Mouse (Mus musculus) limb, embryonic 14.5 days (tissue): Measurements from ENCODE around the gene Golim4. TPM values are rescaled to one million over a fixed set of nuclear protein-coding genes. Genes with fewer than 3 reads are reported as not detected.

Experiments used
- ATAC-seq: fragments of 200-750 bp; cut with Nextera tagmentation; 2 replicates; pipeline ENCODE4 v1.8.0; 2017; ENCODE audit warnings: low read depth, moderate number of reproducible peaks, moderate TSS enrichment; ENCODE audit not compliant: low FRiP score
- DNase-seq: peaks from one replicate; pipeline ENCODE4 v3.0.0-alpha.2; 2015; ENCODE audit warnings: low spot score
- H3K27ac ChIP-seq: fragments of 300-500 bp; sonication (generic); replicated peaks from 2 replicates; pipeline ENCODE4 v1.5.1; 2014; ENCODE audit warnings: low read depth, mild to moderate bottlenecking, low read length, moderate library complexity, mixed read lengths
- H3K27me3 ChIP-seq: fragments of 300-500 bp; sonication (generic); 2 replicates; pipeline ENCODE4 v1.6.1; 2014; ENCODE audit warnings: low read length, mixed read lengths; ENCODE audit not compliant: control insufficient read depth, insufficient read depth
- H3K36me3 ChIP-seq: fragments of 300-500 bp; sonication (generic); 2 replicates; pipeline ENCODE4 v1.6.1; 2014; ENCODE audit warnings: mild to moderate bottlenecking, low read length, moderate library complexity, mixed read lengths; ENCODE audit not compliant: control insufficient read depth, insufficient read depth
- H3K4me1 ChIP-seq: fragments of 300-500 bp; sonication (generic); 2 replicates; pipeline ENCODE4 v1.6.1; 2014; ENCODE audit warnings: antibody characterized with exemption, low read length, mixed read lengths; ENCODE audit not compliant: control insufficient read depth, insufficient read depth
- H3K4me2 ChIP-seq: fragments of 300-500 bp; sonication (generic); replicated peaks from 2 replicates; pipeline ENCODE4 v1.6.1; 2014; ENCODE audit warnings: low read depth, mild to moderate bottlenecking, low read length, moderate library complexity; ENCODE audit not compliant: severe bottlenecking
- H3K4me3 ChIP-seq: fragments of 300-500 bp; sonication (generic); replicated peaks from 2 replicates; pipeline ENCODE4 v1.5.1; 2014; ENCODE audit warnings: low read length
- H3K9ac ChIP-seq: fragments of 300-500 bp; sonication (generic); 2 replicates; pipeline ENCODE4 v1.6.1; 2014; ENCODE audit warnings: mild to moderate bottlenecking, low read depth, low read length, moderate library complexity; ENCODE audit not compliant: severe bottlenecking
- H3K9me3 ChIP-seq: fragments of 300-500 bp; sonication (generic); 2 replicates; pipeline ENCODE4 v1.6.1; 2016; ENCODE audit warnings: low read length; ENCODE audit not compliant: control insufficient read depth
- POLR2A ChIP-seq: fragments of 200-500 bp; IDR thresholded peaks from 2 replicates; pipeline ENCODE4 v1.8.0; 2012; ENCODE audit warnings: inconsistent platforms, mild to moderate bottlenecking, moderate library complexity, borderline replicate concordance; ENCODE audit not compliant: insufficient read depth, insufficient read length; ENCODE audit errors: extremely low read depth
- WGBS: fragments of 180-500 bp; shearing (Covaris S2); extraction: QIAGEN DNeasy Blood & Tissue Kit; methylation state at CpG from one replicate; pipeline ENCODE4 v1.1.7; 2014; 5-methylcytosine and 5-hydroxymethylcytosine counted together
- polyA plus RNA-seq, 2 experiments: library from polyadenylated mRNA; depleted of rRNA in 1 of 2; stranded (reverse) in 1 of 2; unstranded in 1 of 2; fragments of >200 nt; fragmentation: Nextera tagmentation in 1 of 2; extraction: Ambion mirVana in 1 of 2; gene quantifications; 2 replicates each; pipeline versions ENCODE4 v1.2.1 to v1.2.3; 2012 to 2014

Gene Golim4
- polyA plus RNA-seq, 2 experiments = 44.2 to 60.6 TPM

- Histone ChIP-seq H3K36me3 (peaks cover 7% of the 10 kb centered on the region), H3K4me1 (peaks cover 4% of the 10 kb centered on the region), H3K9ac (no peak overlapping the region), H3K4me2 (no peak overlapping the region), H3K4me3 (no peak overlapping the region), H3K27me3 (no peaks in the 10 kb centered on the region), H3K27ac (no peak overlapping the region), H3K9me3 (no peaks in the 10 kb centered on the region)
- 73% methylated on average over 2 of the region's 2 CpGs for WGBS
- no peak for ATAC-seq
- DNase-seq = no peak
- TF ChIP-seq POLR2A = no peak
Measured at GRCm38 (mm10) chr3:75948541-75949095, 8.1 kb downstream of the Golim4 start.

GRCm38 (mm10) chr3:75948003-75948402, 8.7 kb downstream of the Golim4 start:
- no peaks in the 10 kb centered on the region for H3K9me3 ChIP-seq
- peaks cover under 1% of the 10 kb centered on the region for H3K4me1 ChIP-seq
- H3K27ac ChIP-seq = no peak overlapping the region
- no peak overlapping the region for H3K4me3 ChIP-seq
- ATAC-seq (no peak), DNase-seq (no peak)
- H3K9ac ChIP-seq = no peak overlapping the region
- H3K36me3 ChIP-seq = peaks cover 7% of the 10 kb centered on the region
- H3K27me3 ChIP-seq = no peaks in the 10 kb centered on the region
- no peak overlapping the region for H3K4me2 ChIP-seq
- 93% methylated on average over 1 of the region's 1 CpGs for WGBS
- TF ChIP-seq POLR2A = no peak

GRCm38 (mm10) chr3:75942303-75943060, 14.3 kb downstream of the Golim4 start:
- no peak overlapping the region for H3K4me3 ChIP-seq
- ATAC-seq (no peak), DNase-seq (peak; percentile 34)
- TF ChIP-seq POLR2A = no peak
- no peaks in the 10 kb centered on the region for H3K9me3 ChIP-seq
- no peak overlapping the region for H3K9ac ChIP-seq
- H3K27me3 ChIP-seq = no peaks in the 10 kb centered on the region
- H3K4me1 ChIP-seq = peaks cover 12% of the 10 kb centered on the region
- WGBS = 54% methylated on average over 12 of the region's 12 CpGs
- H3K4me2 ChIP-seq = no peak overlapping the region
- peaks cover 7% of the 10 kb centered on the region for H3K36me3 ChIP-seq
- H3K27ac ChIP-seq = no peak overlapping the region

GRCm38 (mm10) chr3:75941864-75942263, 14.9 kb downstream of the Golim4 start:
- Histone ChIP-seq H3K4me2 (no peak overlapping the region), H3K36me3 (peaks cover 4% of the 10 kb centered on the region; the same call in 1 of the 2 replicates), H3K4me1 (peaks cover 12% of the 10 kb centered on the region), H3K9ac (no peak overlapping the region), H3K27ac (no peak overlapping the region), H3K4me3 (no peak overlapping the region), H3K9me3 (no peaks in the 10 kb centered on the region), H3K27me3 (no peaks in the 10 kb centered on the region)
- no peak for TF ChIP-seq POLR2A
- WGBS = 24% methylated on average over 1 of the region's 1 CpGs
- ATAC-seq (no peak), DNase-seq (no peak)

- no peak overlapping the region for H3K4me3 ChIP-seq
- H3K4me1 ChIP-seq = no peaks in the 10 kb centered on the region
- 0 out of 2 replicates have a peak, but pooled peaks cover 7% of the 10 kb centered on the region for H3K9me3 ChIP-seq
- H3K4me2 ChIP-seq = no peak overlapping the region
- ATAC-seq (no peak), DNase-seq (no peak)
- WGBS = 74% methylated on average over 2 of the region's 2 CpGs
- no peak for TF ChIP-seq POLR2A
- H3K27me3 ChIP-seq = no peaks in the 10 kb centered on the region
- H3K9ac ChIP-seq = no peak overlapping the region
- H3K27ac ChIP-seq = no peak overlapping the region
- H3K36me3 ChIP-seq = no peaks in the 10 kb centered on the region
Measured at GRCm38 (mm10) chr3:75936152-75936551, 20.6 kb downstream of the Golim4 start.
